Mouse (Mus musculus) B cell, adult (primary cell): ENCODE data around the gene Ints12. TPM values are rescaled to one million over a fixed set of nuclear protein-coding genes. Genes with fewer than 3 reads are reported as not detected.

ENCODE experiments used
- total RNA-seq: library from RNA; stranded (reverse); gene quantifications from 4 replicates; pipeline ENCODE4 v1.2.4, GENCODE M21; 2023; ENCODE audit not compliant: inconsistent age

The Ints12 gene
- 15.0 to 19.9 TPM (median 18.6 TPM) in 4 replicates for total RNA-seq

DNA sequence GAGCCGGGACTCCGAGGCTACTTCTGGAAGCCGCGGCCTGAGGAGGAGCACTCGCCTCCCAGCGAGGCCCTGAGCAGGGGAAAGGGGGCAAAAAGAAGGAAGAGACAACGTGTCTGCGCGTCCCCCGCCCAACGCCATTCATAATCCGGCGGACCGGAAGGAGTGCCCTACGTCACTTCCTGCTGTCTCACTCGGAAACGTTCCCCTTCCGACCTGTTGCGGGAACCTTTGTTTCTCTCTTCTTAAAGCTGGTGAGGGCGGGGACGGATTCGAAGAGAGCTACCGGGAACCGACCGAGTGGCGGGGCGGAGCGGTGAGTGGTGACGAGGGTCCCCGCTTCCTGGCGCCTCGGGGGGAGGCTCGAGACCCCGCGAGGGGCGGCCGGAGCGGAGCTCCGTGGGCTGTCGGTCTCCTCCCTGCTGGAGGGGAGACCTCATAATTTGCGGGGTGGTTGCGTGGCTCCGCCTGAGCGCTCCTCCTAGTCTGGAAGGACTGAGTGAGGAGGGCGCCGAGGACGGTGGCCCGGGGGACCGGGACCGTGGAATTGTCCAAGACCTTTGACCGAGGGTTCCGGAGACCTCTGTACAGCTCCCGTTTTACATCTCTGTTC lies at the start of gene Ints12, which contains the start of gene Gstcd:
Ints12 (plus strand) TSS at position 177 of the 610 bp plus-strand sequence.
Gstcd (minus strand) TSS at position 370 of the 610 bp plus-strand sequence.

Other genes starting within 250 kb of the Ints12 start
- 0.12 TPM in 1 of 4 replicates, not detected in the others for gene Npnt, start 141.5 kb upstream of the Ints12 start, total RNA-seq
- 14.7 to 20.4 TPM (median 18.8 TPM) in 4 replicates for gene Gstcd, start 193 bp downstream of the Ints12 start, total RNA-seq
- not detected in 4 replicates for gene Arhgef38, start 143.1 kb downstream of the Ints12 start, total RNA-seq
- gene Ppa2, start 218.3 kb downstream of the Ints12 start, total RNA-seq = 19.5 to 24.5 TPM (median 21.7 TPM) in 4 replicates